Mouse (Mus musculus) CH12.LX (cell line): ENCODE measurements around the gene Vps36. TPM values are rescaled to one million over a fixed set of nuclear protein-coding genes. Genes with fewer than 3 reads are reported as not detected.

Experiments used
- DNase-seq: peaks from one replicate; pipeline ENCODE4 v3.0.0-alpha.2; 2013; ENCODE audit errors: extremely low read depth
- H3K27ac ChIP-seq: 2 replicates; pipeline ENCODE4 v1.5.1; 2012; ENCODE audit warnings: low read depth, mild to moderate bottlenecking, control low read depth, moderate library complexity; ENCODE audit not compliant: insufficient read depth
- H3K27me3 ChIP-seq: replicated peaks from 2 replicates; pipeline ENCODE3; 2012; ENCODE audit warnings: inconsistent platforms
- H3K36me3 ChIP-seq, 2 experiments: replicated peaks in 1 of 2; 2 replicates each; pipeline versions ENCODE3 to v1.6.1; 2012; ENCODE audit warnings: inconsistent platforms in 1 of 2, low read length in 1 of 2, mild to moderate bottlenecking in 1 of 2, mixed read lengths in 1 of 2, moderate library complexity in 1 of 2; ENCODE audit not compliant: control insufficient read depth in 1 of 2, insufficient read depth in 1 of 2
- H3K4me1 ChIP-seq, 2 experiments: 2 replicates each; pipeline ENCODE4 v1.6.1; 2012; ENCODE audit warnings: inconsistent platforms in 1 of 2, moderate library complexity in 1 of 2; ENCODE audit not compliant: insufficient read depth in 2 of 2, control insufficient read depth in 1 of 2
- H3K4me2 ChIP-seq: 2 replicates; pipeline ENCODE4 v1.6.1; 2012; ENCODE audit warnings: low read depth, mild to moderate bottlenecking, control low read depth; ENCODE audit not compliant: poor library complexity, insufficient read depth, severe bottlenecking
- H3K4me3 ChIP-seq, 3 experiments: fragments of 150-350 bp in 1 of 3; sonication (generic) in 1 of 3; replicated peaks in 1 of 3; 2 replicates each; pipeline versions ENCODE3 to v1.5.1; 2011 to 2012; ENCODE audit warnings: low read depth in 2 of 3, low read length in 2 of 3, mild to moderate bottlenecking in 2 of 3, moderate library complexity in 2 of 3, control low read depth in 1 of 3, improper control_type of control experiment in 1 of 3, inconsistent platforms in 1 of 3, mixed read lengths in 1 of 3; ENCODE audit not compliant: poor library complexity in 1 of 3
- H3K79me2 ChIP-seq: replicated peaks from 2 replicates; pipeline ENCODE4 v1.6.1; 2012; ENCODE audit warnings: mild to moderate bottlenecking, moderate library complexity; ENCODE audit not compliant: control insufficient read depth, poor library complexity, insufficient read depth, severe bottlenecking; ENCODE audit errors: extremely low read depth
- H3K9ac ChIP-seq: 2 replicates; pipeline ENCODE4 v1.6.1; 2012; ENCODE audit warnings: low read depth, mild to moderate bottlenecking, control low read depth, moderate library complexity; ENCODE audit not compliant: insufficient read depth
- H3K9me3 ChIP-seq: replicated peaks from 2 replicates; pipeline ENCODE3; 2012; ENCODE audit warnings: low read length, inconsistent platforms, mixed read lengths
- BHLHE40 ChIP-seq: IDR thresholded peaks from 2 replicates; pipeline ENCODE4 v1.6.1; 2011; ENCODE audit warnings: mild to moderate bottlenecking, low read depth, low read length, improper control_type of control experiment
- CHD2 ChIP-seq: IDR thresholded peaks from 2 replicates; pipeline ENCODE4 v1.6.1; 2011; ENCODE audit warnings: low read length, improper control_type of control experiment
- CTCF ChIP-seq, 2 experiments: IDR thresholded peaks in 1 of 2; conservative IDR thresholded peaks in 1 of 2; 2 replicates each; pipeline ENCODE4 v1.5.1; 2011 to 2012; ENCODE audit warnings: low read depth in 2 of 2, low read length in 2 of 2, improper control_type of control experiment in 1 of 2, inconsistent platforms in 1 of 2, mild to moderate bottlenecking in 1 of 2, moderate library complexity in 1 of 2
- E2F4 ChIP-seq: IDR thresholded peaks from 2 replicates; pipeline ENCODE4 v1.6.1; 2011; ENCODE audit warnings: low read depth, low read length, improper control_type of control experiment; ENCODE audit not compliant: insufficient replicate concordance
- ELF1 ChIP-seq: IDR thresholded peaks from 2 replicates; pipeline ENCODE4 v1.6.1; 2014; ENCODE audit warnings: low read depth, mild to moderate bottlenecking, inconsistent platforms, low read length, improper control_type of control experiment
- GABPA ChIP-seq: IDR thresholded peaks from 2 replicates; pipeline ENCODE4 v1.6.1; 2012; ENCODE audit warnings: low read depth, low read length, improper control_type of control experiment, inconsistent platforms; ENCODE audit not compliant: insufficient replicate concordance
- HCFC1 ChIP-seq: IDR thresholded peaks from 2 replicates; pipeline ENCODE4 v1.6.1; 2012; ENCODE audit warnings: low read depth, mild to moderate bottlenecking, inconsistent platforms, low read length, improper control_type of control experiment
- IRF4 ChIP-seq: IDR thresholded peaks from 2 replicates; pipeline ENCODE4 v1.6.1; 2014; ENCODE audit warnings: low read depth, mild to moderate bottlenecking, inconsistent platforms, low read length, improper control_type of control experiment
- JUND ChIP-seq: conservative IDR thresholded peaks from 2 replicates; pipeline ENCODE4 v1.6.1; 2011; ENCODE audit warnings: low read depth, low read length, improper control_type of control experiment
- KAT2A ChIP-seq: IDR thresholded peaks from 2 replicates; pipeline ENCODE4 v1.6.1; 2012; ENCODE audit warnings: low read length, improper control_type of control experiment, inconsistent platforms; ENCODE audit not compliant: insufficient replicate concordance
- MAX ChIP-seq: IDR thresholded peaks from 2 replicates; pipeline ENCODE4 v1.6.1; 2011; ENCODE audit warnings: low read length, improper control_type of control experiment
- MAZ ChIP-seq: IDR thresholded peaks from 2 replicates; pipeline ENCODE4 v1.6.1; 2012; ENCODE audit warnings: low read depth, mild to moderate bottlenecking, inconsistent platforms, low read length, improper control_type of control experiment, moderate library complexity
- MEF2A ChIP-seq: IDR thresholded peaks from 2 replicates; pipeline ENCODE4 v1.6.1; 2014; ENCODE audit warnings: low read depth, mild to moderate bottlenecking, inconsistent platforms, low read length, improper control_type of control experiment, borderline replicate concordance
- MXI1 ChIP-seq: IDR thresholded peaks from 2 replicates; pipeline ENCODE4 v1.6.1; 2011; ENCODE audit warnings: mild to moderate bottlenecking, low read depth, low read length, improper control_type of control experiment
- MYC ChIP-seq: IDR thresholded peaks from 2 replicates; pipeline ENCODE4 v1.6.1; 2011; ENCODE audit warnings: low read depth, mild to moderate bottlenecking, improper control_type of control experiment, low read length
- NELFE ChIP-seq: IDR thresholded peaks from 2 replicates; pipeline ENCODE4 v1.6.1; 2011; ENCODE audit warnings: low read depth, low read length, improper control_type of control experiment
- NRF1 ChIP-seq: IDR thresholded peaks from 2 replicates; pipeline ENCODE4 v1.6.1; 2014; ENCODE audit warnings: low read depth, mild to moderate bottlenecking, inconsistent platforms, low read length, improper control_type of control experiment, moderate library complexity
- PAX5 ChIP-seq: IDR thresholded peaks from 2 replicates; pipeline ENCODE4 v1.6.1; 2012; ENCODE audit warnings: low read length, inconsistent platforms, mixed read lengths
- POLR2A ChIP-seq: IDR thresholded peaks from 2 replicates; pipeline ENCODE4 v1.6.1; 2011; ENCODE audit warnings: low read depth, mild to moderate bottlenecking, improper control_type of control experiment, low read length
- POLR2AphosphoS2 ChIP-seq: IDR thresholded peaks from 2 replicates; pipeline ENCODE4 v1.6.1; 2011; ENCODE audit warnings: low read depth, low read length, improper control_type of control experiment
- RAD21 ChIP-seq: IDR thresholded peaks from 2 replicates; pipeline ENCODE4 v1.6.1; 2011; ENCODE audit warnings: low read depth, mild to moderate bottlenecking, low read length, improper control_type of control experiment, moderate library complexity
- SIN3A ChIP-seq: IDR thresholded peaks from 2 replicates; pipeline ENCODE4 v1.6.1; 2012; ENCODE audit warnings: low read length, improper control_type of control experiment, inconsistent platforms
- TCF12 ChIP-seq: IDR thresholded peaks from 2 replicates; pipeline ENCODE4 v1.6.1; 2014; ENCODE audit warnings: low read depth, mild to moderate bottlenecking, inconsistent platforms, low read length, improper control_type of control experiment
- UBTF ChIP-seq: IDR thresholded peaks from 2 replicates; pipeline ENCODE4 v1.6.1; 2012; ENCODE audit warnings: low read depth, mild to moderate bottlenecking, inconsistent platforms, low read length, improper control_type of control experiment, moderate library complexity
- USF1 ChIP-seq: IDR thresholded peaks from 2 replicates; pipeline ENCODE4 v1.6.1; 2014; ENCODE audit warnings: low read depth, mild to moderate bottlenecking, inconsistent platforms, low read length, improper control_type of control experiment
- USF2 ChIP-seq: conservative IDR thresholded peaks from 2 replicates; pipeline ENCODE4 v1.6.1; 2011; ENCODE audit warnings: low read depth, low read length, improper control_type of control experiment
- ZC3H11A ChIP-seq: IDR thresholded peaks from 2 replicates; pipeline ENCODE4 v1.6.1; 2012; ENCODE audit warnings: low read depth, mild to moderate bottlenecking, inconsistent platforms, low read length, improper control_type of control experiment
- ZMIZ1 ChIP-seq: IDR thresholded peaks from 2 replicates; pipeline ENCODE4 v1.6.1; 2012; ENCODE audit warnings: low read depth, mild to moderate bottlenecking, inconsistent platforms, low read length, improper control_type of control experiment
- ZNF384 ChIP-seq: IDR thresholded peaks from 2 replicates; pipeline ENCODE4 v1.6.1; 2012; ENCODE audit warnings: low read depth, low read length, improper control_type of control experiment, inconsistent platforms
- dilution Hi-C: fragments of 300-500 bp; cut with MboI; formaldehyde crosslinking; loops from 2 replicates; pipeline ENCODE4 v1.14.3; 2020; ENCODE audit warnings: low sequenced_read_pairs; ENCODE audit not compliant: extremely low pct_unique_long_range_greater_than_20kb, extremely low pct_ligation_motif_present
- in situ Hi-C: fragments of 300-500 bp; cut with MboI; formaldehyde crosslinking; loops from 3 replicates; pipeline ENCODE4 v1.14.3; 2019; ENCODE audit warnings: low sequenced_read_pairs, low pct_ligation_motif_present, low pct_unique_long_range_greater_than_20kb, mixed read lengths
- polyA plus RNA-seq: library from polyadenylated mRNA; unstranded; fragments of >175 nt; gene quantifications from 2 replicates; pipeline ENCODE4 v1.2.1, GENCODE M21; 2012; ENCODE audit warnings: low read depth; ENCODE audit not compliant: insufficient read length
- total RNA-seq, 2 experiments: library from RNA; depleted of rRNA; stranded (reverse); fragments of 300-350 nt in 1 of 2; fragments of >200 nt in 1 of 2; gene quantifications; 2 replicates each; pipeline ENCODE4 v1.2.3; 2012 to 2014

Vps36 gene
- total and polyA plus RNA-seq, 3 experiments: 17.8 to 43.1 (median 24.7) TPM

DNA sequence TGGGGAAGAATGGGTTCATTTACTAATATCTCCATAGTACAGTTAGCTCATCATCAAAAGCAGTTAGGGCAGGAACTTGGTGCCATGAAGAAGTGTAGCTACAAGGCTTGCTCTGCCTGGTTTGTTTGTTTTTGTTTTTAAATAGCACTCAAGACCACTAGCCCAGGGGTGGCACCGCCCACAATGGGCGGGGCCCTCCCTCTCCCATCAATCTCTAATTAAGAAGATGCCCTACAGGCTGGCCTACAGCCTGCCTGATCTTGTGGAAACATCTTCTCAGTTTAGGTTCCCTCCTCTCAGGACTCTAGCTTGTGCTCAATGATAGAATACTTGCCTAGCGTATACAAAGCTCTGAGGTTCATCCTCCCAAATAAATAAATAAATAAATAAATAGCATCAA, 7.7 kb upstream of the Vps36 start:
- peak; percentile 61 for DNase-seq
- TF ChIP-seq USF1 (no peak), ELF1 (no peak), MAZ (0 out of 2 replicates have a peak, but pooled peaks have one; percentile 17), POLR2AphosphoS2 (no peak)
- no peak overlapping the region for H3K27ac ChIP-seq

DNA sequence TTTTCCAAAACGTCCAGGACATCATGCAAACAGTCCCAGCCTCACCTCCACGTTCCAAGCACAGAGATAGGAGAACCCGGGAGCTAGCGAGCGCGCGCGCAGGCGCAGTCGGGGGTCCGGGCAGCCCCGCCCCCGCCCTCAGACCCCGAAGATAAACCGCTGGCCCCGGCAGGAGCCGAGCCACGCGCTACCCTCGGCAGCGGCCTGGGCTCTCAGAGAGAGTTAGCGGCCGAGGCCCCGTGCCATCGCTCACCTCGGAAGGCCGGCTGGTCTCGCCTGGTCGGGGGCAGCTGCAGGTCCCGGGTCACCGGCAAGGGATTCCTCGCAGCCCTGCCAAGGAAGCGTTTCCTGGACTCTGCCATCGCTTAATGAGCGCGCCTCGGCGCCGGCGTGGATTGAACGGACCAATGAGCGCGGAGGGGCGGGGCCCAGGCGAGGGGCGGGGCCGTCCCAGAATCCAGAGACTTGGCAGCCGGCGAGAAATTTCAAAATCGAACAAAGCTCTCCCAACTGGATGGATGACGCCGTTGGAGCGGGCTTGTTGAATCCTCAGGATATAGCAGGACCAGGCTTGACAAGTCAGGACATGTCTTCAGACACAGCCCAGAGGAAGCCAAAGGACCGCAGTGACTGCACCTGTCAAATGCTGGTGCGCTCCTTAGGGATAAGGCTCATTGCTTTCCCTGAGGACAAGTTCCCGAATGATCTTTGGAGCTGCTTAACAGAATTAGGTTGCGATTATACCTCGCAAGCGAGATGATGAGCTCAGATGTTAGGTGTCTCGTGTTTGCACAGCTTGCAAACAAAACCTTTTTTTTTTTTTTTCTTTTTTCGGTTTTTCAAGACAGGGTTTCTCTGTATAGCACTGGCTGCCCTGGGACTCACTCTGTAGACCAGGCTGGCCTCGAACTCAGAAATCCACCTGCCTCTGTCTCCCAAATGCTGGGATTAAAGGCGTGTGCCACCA, 6.9 kb upstream of the Vps36 start, which contains the start of gene Ckap2:
Gene Ckap2, minus strand, starts transcription at position 389 of the 967 bp plus-strand sequence.
- dilution Hi-C loops: no loop called here
- TF ChIP-seq USF2: no peak
- TF ChIP-seq POLR2AphosphoS2: 0 out of 2 replicates have a peak, but pooled peaks have one; percentile 44
- TF ChIP-seq JUND: no peak
- TF ChIP-seq MYC: peak; percentile 11; the same call in 1 of the 2 replicates
- no peak for TF ChIP-seq BHLHE40
- TF ChIP-seq E2F4: no peak
- TF ChIP-seq PAX5: no peak
- TF ChIP-seq UBTF: no peak
- TF ChIP-seq CHD2: no peak
- peak; percentile 91 for TF ChIP-seq POLR2A
- TF ChIP-seq KAT2A: no peak
- TF ChIP-seq NRF1: peak; percentile 88
- peak; percentile 73 for TF ChIP-seq TCF12
- TF ChIP-seq MEF2A: no peak
- no peak for TF ChIP-seq GABPA
- TF ChIP-seq ELF1: peak; percentile 66
- peak; percentile 61; the same call in 1 of the 2 replicates for TF ChIP-seq SIN3A
- no peak for TF ChIP-seq MAZ
- TF ChIP-seq CTCF (conservative IDR thresholded peaks at IDR 0.05 in 1 of 2, IDR thresholded peaks at IDR 0.05 in 1 of 2; ENCODE audit: low read depth in 2 of 2, low read length in 2 of 2): no peak
- TF ChIP-seq ZMIZ1: peak; percentile 65; the same call in 1 of the 2 replicates
- TF ChIP-seq RAD21: no peak
- TF ChIP-seq IRF4: 0 out of 2 replicates have a peak, but pooled peaks have one; percentile 4
- TF ChIP-seq MAX: no peak
- peak; percentile 76 for TF ChIP-seq ZNF384
- TF ChIP-seq HCFC1: no peak; the same call in 1 of the 2 replicates
- no peak for TF ChIP-seq ZC3H11A
- TF ChIP-seq MXI1: peak; percentile 45; the same call in 1 of the 2 replicates
- TF ChIP-seq NELFE: peak; percentile 89

More for the DNA sequence above, 7.7 kb upstream of the Vps36 start:
- dilution Hi-C loops: no loop called here
- H3K9ac ChIP-seq: peak overlapping the region; percentile 75
- peak overlapping the region; percentile 66 to 80 (median 77) for H3K4me3 ChIP-seq
- peak overlapping the region; percentile 79 for H3K4me2 ChIP-seq
- H3K9me3 ChIP-seq: no peaks in the 10 kb centered on the region
- peaks cover 31% of the 10 kb centered on the region for H3K27me3 ChIP-seq
- H3K79me2 ChIP-seq: peaks cover 10% of the 10 kb centered on the region; the same call in 1 of the 2 replicates
- H3K36me3 ChIP-seq: peaks cover 0 to 18% of the 10 kb centered on the region in 2 experiments
- in situ Hi-C loops: no loop called here
- peaks cover 3 to 11% of the 10 kb centered on the region in 2 experiments; a peak in 3 of 4 replicates for H3K4me1 ChIP-seq

More for the DNA sequence above, 6.9 kb upstream of the Vps36 start, which contains the start of gene Ckap2:
- H3K9me3 ChIP-seq: no peaks in the 10 kb centered on the region
- peak within 1 kb of the TSS; percentile 75 for H3K9ac ChIP-seq
- peaks cover 3 to 11% of the 10 kb centered on the region in 2 experiments; a peak in 3 of 4 replicates for H3K4me1 ChIP-seq
- H3K36me3 ChIP-seq: peaks cover 0 to 11% of the 10 kb centered on the region in 2 experiments
- in situ Hi-C loops: no loop called here
- H3K4me2 ChIP-seq: peak within 1 kb of the TSS; percentile 98
- H3K79me2 ChIP-seq: peaks cover 10% of the 10 kb centered on the region; the same call in 1 of the 2 replicates
- DNase-seq: peak; percentile 86
- 0 out of 2 replicates have a peak within 1 kb of the TSS, but pooled peaks have one; percentile 27 for H3K27ac ChIP-seq
- peak within 1 kb of the TSS; percentile 76 to 80 (median 77) for H3K4me3 ChIP-seq
- H3K27me3 ChIP-seq: peaks cover 32% of the 10 kb centered on the region
